Mouse (Mus musculus): Measurements from ENCODE around the gene Cxcl10. TPM values are rescaled to one million over a fixed set of nuclear protein-coding genes. Genes with fewer than 3 reads are reported as not detected.
"Not testable (repeated sequence)": the region's sequence is repeated elsewhere in the genome, so short reads cannot be mapped to it uniquely, and the experiment has no call there.

Gene Cxcl10
- total RNA-seq, 2 experiments from 2014 or later, result 0.40 to 1.0 TPM

GRCm38 (mm10) chr5:92370891-92371290, 22.2 kb upstream of the Cxcl10 start:
- intact Hi-C loops (cut with DNase I), result no loop called here
- no peak for DNase-seq

DNA sequence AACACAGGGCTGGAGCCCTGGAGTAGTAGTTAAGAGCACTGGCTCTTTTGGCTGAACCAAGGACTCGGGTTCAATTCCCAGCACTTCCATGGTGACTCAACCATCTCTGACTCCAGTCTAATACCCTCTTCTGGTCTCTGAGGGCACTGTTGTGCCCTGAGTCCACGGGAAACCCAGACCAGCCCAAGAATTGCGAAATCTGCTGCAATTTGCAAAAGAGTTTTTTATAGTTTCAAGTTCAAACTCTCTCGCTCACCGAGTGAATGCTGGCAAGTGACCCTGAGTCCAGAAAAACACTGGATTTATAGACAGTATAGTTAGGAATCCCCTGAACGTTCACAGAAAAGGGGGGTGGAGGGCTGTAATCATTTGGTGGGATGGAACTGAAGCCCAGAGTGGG, 21.7 kb upstream of the Cxcl10 start:
- intact Hi-C loops (cut with DNase I), result no loop called here
- DNase-seq, result no peak

DNA sequence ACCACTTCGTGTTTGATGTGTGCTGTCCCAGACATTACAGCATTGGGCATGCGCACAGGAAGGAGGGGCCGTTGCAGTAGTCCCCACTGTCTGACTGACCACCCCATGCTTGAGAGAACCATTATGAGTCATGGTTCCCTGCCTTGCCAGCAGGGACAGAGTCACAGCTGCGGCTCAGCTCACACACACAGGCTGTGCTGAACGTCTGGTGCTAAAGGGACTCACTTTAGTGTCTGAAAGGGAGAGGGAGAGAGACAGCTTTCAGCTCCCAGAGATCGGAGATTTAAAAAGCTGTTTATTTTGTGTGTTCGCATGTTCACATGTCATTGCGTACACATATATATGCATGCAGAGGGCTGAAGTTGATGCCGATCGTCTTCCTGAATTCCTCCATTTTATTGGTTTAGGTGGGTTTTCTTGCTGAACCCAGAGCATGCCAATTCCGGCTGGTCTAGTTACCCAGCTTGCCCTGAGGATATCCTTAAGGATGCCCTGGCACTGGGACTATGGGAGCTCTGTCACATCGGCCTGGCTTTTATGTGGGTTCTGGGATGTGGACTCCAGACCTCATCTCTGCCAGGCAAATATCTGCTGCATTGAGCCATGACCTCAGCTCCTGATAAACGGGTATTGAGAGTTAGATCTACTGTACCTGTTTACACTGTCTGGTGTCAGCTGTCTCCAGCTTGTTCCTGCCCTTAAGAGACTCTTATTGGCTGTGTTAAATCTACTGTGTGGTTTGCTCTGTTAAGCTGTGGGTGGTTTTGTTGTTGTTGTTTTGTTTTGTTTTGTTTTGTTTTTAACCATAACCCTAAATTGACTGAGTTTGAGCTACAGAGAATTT, 20.7 kb upstream of the Cxcl10 start:
- intact Hi-C loops (cut with DNase I), result no loop called here
- peak; percentile 74 to 75 for DNase-seq

GRCm38 (mm10) chr5:92368392-92368791, 19.7 kb upstream of the Cxcl10 start:
- intact Hi-C loops (cut with DNase I), result no loop called here
- DNase-seq, result peak; percentile 58 to 61

DNA sequence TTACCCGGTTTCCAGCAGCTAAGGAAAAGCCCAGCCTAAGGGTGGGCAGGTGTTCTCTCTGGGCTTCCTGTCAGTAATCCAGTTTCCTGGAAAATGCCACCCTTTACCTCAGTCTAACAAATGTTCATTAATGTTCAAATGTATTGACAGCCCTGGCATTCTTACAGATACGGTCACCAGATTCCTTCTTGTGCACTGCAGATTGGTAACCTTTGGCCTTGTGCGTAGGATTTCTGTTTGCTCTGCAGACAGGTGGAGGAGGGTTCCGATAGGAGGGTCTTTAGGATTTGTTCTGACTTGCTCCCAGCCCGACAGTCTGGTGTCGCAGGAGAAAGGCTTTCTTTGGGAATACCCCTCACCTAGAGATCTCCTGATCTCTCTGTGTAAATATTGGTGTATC, 17.9 kb upstream of the Cxcl10 start:
- DNase-seq, result no peak
- intact Hi-C loops (cut with DNase I), result no loop called here

DNA sequence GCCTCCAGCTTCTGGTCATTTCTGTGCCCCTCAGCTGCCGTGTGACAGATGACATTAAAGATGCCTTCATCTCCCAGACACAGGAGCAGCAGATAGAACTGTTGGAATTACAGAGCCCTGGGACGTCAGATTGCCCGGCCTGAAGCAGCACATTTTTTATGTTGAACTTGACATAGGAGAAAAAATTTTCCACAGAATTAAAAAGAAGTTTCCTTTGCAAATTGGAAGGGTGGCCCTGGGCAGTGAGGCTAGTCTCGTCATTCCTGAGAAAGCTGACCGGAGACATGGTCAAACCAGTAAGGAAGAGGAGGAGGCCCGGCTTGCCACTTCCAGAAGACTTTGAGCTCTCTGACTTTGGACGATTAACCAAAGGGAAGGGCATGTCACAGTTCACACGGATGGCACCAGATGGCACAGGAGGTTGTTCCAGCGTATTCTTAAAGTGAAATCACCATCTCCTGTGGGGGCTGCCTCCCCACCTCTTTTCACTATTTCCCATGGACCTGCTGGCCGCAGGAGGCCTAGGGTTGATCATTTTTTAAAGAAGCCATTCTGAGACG, 16.5 kb upstream of the Cxcl10 start:
- no peak for DNase-seq
- intact Hi-C loops (cut with DNase I), result no loop called here

- no peak for DNase-seq
- intact Hi-C loops (cut with DNase I), result no loop called here
Observed at GRCm38 (mm10) chr5:92364011-92364410, 15.3 kb upstream of the Cxcl10 start.

DNA sequence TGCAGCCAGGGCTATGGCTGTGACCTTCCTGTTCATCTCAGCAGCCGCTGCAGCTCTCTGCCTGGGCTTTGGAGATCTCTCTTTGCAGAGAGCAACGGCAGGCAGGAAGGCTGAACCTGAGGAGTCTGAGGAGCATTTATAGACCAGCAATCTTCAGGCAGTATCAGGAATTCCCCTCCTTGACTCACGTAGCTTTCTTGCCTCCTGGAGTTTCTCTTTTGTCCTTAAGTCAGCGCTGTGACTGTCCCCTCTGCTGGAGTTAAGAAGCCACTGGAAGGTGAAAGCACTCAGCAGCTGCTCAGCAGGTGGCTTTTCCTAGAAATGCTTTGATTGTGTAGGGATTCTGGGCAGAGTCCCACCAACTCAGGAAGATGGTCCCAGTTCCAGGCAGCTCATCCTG, 14.5 kb upstream of the Cxcl10 start:
- intact Hi-C loops (cut with DNase I), result loop anchor here (2.0 kb wide), 1 partner anchor 14 kb away; the partner anchor contains the start of gene Cxcl10
- DNase-seq, result no peak

DNA sequence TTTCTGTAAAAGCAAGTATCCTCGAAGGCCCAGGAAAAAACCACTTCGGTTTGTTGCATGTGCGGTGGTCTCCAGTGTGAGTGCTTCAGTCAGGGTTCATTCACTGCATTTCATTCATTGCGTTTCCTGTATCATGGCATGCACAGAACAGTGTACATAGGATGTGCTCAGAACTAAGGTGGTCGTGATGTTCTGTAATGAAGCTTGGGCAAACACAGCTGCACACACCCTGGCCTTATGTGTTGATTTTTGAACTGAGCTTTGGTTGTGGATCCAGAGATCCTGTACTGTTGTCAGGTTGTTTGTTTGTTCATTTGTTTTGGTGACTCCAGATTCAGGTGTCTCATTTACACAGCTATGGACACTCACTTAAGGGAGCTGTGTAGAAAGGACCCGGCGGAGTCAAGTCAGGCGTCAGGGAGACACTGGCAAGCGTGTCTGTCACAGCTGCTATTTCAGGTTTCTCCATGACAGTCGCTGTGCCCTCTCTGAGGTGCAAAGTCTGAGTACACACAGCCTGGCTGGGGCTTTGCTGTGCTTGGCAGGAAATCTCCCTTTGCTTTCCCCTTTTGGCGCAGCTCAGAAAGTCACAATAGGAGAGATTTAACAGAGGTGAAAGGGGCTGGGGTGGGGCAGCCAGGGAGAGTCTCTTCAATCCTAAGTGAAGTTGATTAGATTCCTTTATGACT, 10.2 kb upstream of the Cxcl10 start:
- intact Hi-C loops (cut with DNase I), result no loop called here

GRCm38 (mm10) chr5:92358033-92358432, 9.3 kb upstream of the Cxcl10 start:
- intact Hi-C loops (cut with DNase I), result no loop called here
- peak in 1 of 2 experiments; percentile 62 for DNase-seq

More for the DNA sequence above, 10.2 kb upstream of the Cxcl10 start:
- DNase-seq, result no peak

- intact Hi-C loops (cut with DNase I), result no loop called here
- DNase-seq, result peak; percentile 69 to 70
Observed at GRCm38 (mm10) chr5:92353517-92353916, 4.8 kb upstream of the Cxcl10 start.

DNA sequence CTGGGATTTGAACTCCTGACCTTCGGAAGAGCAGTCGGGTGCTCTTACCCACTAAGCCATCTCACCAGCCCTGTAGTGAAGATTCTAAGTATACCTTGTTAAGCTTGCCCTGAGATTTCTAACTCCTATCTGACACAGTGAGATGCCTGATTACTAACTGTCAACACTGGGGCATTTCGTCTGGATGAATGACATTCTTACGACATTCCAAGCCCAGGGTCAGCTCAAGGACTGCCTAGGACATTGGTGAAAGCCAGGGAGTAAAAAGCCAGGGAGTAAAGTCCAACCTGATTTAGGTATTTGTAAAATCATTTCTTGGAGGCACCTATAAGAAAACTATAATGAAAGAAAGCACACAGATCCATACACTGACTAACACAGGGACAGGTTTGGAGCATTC, 4.0 kb upstream of the Cxcl10 start:
- intact Hi-C loops (cut with DNase I), result not testable (repeated sequence)
- peak in 1 of 2 experiments; percentile 12 for DNase-seq

- DNase-seq, result no peak
- intact Hi-C loops (cut with DNase I), result loop anchor here (2.0 kb wide), 1 partner anchor 13 kb away; no protein-coding TSS in a partner anchor
Observed at GRCm38 (mm10) chr5:92349731-92350130, 1.0 kb upstream of the Cxcl10 start.

DNA sequence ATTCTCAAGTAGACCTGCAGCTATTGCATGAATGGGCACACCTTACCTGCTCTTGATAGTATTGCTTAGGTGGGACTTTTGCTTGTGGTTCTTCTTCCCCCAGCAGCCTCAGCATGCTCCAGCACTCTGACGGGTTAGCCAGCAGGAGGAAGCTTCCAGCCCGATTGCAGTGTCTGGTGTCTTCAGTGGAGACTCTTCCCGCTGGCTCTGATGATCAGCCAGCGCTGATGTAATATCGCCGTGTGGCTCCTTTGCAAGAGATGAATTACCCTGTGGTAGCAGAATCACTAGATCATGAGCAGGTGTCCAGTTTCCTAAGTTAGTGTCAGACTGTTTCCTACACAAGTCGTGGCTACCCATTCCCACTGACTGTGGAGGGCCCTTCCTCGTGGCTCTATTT, 3.7 kb downstream of the Cxcl10 start:
- no peak for DNase-seq
- intact Hi-C loops (cut with DNase I), result no loop called here

GRCm38 (mm10) chr5:92340606-92341005, 8.1 kb downstream of the Cxcl10 start:
- intact Hi-C loops (cut with DNase I), result no loop called here
- DNase-seq, result no peak

- intact Hi-C loops (cut with DNase I), result no loop called here
- no peak for DNase-seq
Observed at GRCm38 (mm10) chr5:92336743-92337142, 11.9 kb downstream of the Cxcl10 start.

DNA sequence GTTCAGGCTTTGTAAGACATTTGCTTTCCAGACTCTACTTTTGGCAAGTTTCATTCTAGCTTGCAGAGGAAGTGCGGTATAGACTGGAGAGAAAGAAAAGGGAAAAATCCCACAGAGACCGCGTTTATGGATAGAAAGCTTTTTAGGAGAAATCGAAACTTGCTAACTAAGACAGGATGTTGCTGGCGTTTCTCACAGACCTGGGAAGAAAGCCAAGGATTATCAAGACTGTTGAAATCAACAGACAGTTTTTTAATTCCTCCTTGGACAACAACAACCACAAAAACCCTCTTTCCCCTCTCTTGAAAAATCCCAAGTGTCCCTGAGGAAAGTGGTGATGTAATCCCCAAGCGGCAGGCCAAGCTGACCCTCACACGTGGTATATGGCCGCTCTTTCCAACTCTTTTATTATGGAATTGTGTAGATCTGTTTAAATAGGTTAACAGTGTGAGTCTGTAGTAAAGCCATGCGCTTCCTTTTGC, 16.3 kb downstream of the Cxcl10 start:
- intact Hi-C loops (cut with DNase I), result no loop called here
- DNase-seq, result peak; percentile 74 to 75

DNA sequence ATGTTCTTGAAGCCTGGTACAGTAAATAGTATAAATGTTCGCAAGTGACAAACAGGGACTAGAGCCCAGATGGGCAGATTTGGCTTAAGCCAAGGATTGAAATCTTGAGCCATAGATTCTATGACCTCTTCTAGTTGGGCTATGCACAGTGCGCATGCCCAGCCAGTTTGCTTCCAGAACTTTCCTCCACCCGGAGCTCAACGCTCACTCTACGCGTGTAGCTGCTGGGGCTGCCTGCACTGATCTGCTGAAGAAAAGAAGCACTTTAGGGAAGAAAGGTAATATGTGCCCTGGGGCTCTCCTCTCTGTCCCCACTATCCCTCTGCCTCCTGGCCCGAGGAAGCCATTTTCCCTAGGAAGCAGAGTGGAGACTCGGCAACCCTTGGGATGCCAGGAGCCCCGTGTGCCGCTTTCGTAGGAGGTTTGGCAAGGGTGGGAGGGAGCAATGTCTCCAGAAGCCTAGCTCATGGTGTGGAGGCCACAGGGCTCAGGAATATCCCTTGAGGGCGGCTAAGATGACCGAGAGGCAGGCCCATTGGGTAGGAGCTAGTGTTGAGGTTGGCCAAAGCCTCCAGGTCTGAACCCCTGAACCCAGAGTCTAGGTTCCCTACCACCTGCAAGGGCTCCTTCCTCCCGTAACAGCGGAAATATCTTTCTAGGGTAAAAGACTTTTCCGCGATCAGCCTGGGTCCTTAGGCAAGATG, 16.9 kb downstream of the Cxcl10 start, which contains the start of gene Art3:
TSS of gene Art3 (plus strand) at position 193 of the 704 bp plus-strand sequence.
- peak in 1 of 2 experiments; percentile 23 for DNase-seq
- intact Hi-C loops (cut with DNase I), result no loop called here

GRCm38 (mm10) chr5:92331122-92331521, 17.6 kb downstream of the Cxcl10 start:
- intact Hi-C loops (cut with DNase I), result no loop called here
- no peak for DNase-seq

DNA sequence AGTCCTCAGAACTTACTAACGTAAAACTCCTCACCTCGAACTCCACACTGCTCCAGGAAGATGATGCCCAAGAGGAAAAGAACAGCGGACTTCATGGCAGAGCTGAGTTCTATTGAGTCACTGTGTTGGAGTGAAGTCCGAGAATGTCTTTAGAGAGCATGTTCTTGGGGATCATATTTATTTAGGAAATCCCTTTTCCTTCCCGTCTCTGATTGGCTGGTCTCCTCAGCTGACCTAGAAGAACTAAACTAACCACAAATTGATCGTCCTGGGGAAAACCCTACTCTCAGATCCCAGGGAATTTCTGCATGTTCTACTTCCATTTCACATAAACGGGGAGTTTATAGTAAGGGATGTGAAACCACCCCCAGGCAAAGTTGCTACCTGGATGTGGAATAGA, 20.8 kb downstream of the Cxcl10 start, which contains the start of gene Cxcl9:
TSS of gene Cxcl9 (minus strand) at position 151 of the 400 bp plus-strand sequence.
- no peak for DNase-seq
- intact Hi-C loops (cut with DNase I), result no loop called here

- DNase-seq, result no peak
- intact Hi-C loops (cut with DNase I), result no loop called here
Observed at GRCm38 (mm10) chr5:92327367-92327766, 21.3 kb downstream of the Cxcl10 start.
